Mouse (Mus musculus) cortical plate, adult 2 months (tissue): Measurements from ENCODE around the gene Alg5.

ENCODE experiments used
- CTCF ChIP-seq: fragments of 200-500 bp; IDR thresholded peaks from 2 replicates; pipeline ENCODE4 v1.5.1; 2011; ENCODE audit warnings: mild to moderate bottlenecking, control low read depth, low read length; ENCODE audit not compliant: insufficient read depth; ENCODE audit errors: extremely low read depth
- POLR2A ChIP-seq: fragments of 200-500 bp; IDR thresholded peaks from 2 replicates; pipeline ENCODE4 v1.6.1; 2011; ENCODE audit warnings: mild to moderate bottlenecking, low read length, control low read depth; ENCODE audit not compliant: insufficient read depth; ENCODE audit errors: extremely low read depth

DNA sequence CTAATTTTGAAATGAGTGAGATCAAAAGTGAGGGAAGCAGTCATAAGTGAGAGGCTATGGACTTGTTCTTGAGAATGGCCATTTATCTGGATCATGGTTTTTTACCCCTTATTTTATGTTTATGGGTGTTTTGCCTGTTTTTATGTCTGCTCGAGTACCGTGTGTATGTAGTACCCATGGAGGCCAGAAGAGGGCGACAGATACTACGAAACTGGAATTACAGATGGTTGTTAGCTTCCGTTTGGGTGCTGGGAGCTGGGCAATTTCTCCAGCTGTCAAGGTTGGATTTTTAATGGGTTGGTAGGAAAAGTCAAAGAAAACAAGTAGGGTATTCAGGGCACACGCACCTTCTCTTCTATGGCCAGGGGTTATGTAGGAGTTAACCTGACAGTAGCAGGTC is 58.4 kb downstream of the Alg5 start:
- TF ChIP-seq CTCF: no peak; the same call in 1 of the 2 replicates
- no peak for TF ChIP-seq POLR2A
